Mouse (Mus musculus): ENCODE measurements around the gene Cfap69. TPM values are rescaled to one million over a fixed set of nuclear protein-coding genes. Genes with fewer than 3 reads are reported as not detected.

The Cfap69 gene
- total and polyA plus RNA-seq, 2 experiments from 2014 or later: 0.95 to 1.0 TPM

DNA sequence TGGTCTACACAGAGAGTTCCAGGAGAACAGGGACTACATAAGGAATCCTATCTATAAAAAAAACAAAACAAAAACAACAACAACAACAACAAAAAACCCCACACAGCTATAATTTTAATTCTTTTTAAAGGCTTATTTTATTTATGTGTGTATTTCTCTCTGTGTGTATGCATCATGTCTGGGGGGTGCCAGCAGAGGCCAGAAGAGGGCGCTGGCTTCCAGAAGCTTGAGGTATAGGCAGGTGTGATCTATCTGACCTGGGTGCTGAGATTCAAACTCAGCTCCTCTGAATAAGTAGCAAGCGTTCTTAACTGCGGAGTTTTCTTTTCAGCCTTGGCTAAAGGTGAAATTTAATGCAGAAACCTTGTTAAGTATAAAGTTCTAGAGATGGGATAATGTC lies 76.4 kb downstream of the Cfap69 start:
- WGBS: 78% methylated on average over 3 of the region's 3 CpGs
- TF ChIP-seq CTCF (IDR thresholded peaks at IDR 0.05; ENCODE audit: low read depth): no peak
- no peak for TF ChIP-seq EP300 (IDR thresholded peaks at IDR 0.05; ENCODE audit: low read depth)
- no peak overlapping the region for H3K27ac ChIP-seq (ENCODE audit: low read depth)

DNA sequence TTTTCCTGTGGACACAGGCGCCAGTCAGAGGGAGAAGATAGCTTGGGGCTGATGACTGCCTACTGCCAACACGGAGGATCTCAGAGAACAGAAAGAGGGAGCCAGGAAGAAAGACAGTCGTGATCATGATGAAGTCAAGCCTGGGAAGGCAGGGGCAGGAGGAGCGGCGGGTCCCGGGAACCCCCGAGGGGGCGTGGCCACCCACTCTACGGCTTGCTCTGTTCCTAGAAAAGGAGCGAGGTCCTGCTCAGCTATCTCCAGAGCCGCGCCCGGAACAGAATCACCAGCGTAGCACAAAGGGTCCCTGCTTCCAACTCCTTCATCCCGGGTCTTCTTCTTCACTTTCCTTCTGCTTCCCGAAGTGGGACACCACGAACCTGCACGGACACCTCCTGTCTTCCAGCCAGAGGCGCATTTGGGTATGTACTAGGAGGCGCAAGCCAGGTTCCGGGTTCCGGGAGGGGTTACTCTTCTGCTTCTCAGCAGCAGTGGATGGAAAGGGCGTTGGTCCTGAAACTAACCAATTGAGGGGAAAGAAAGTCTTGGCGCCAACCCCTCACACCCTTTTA lies 90.2 kb downstream of the Cfap69 start, which contains the start of gene Gm8773:
Gm8773 (plus strand) TSS at position 51 of the 569 bp plus-strand sequence.
- no peaks in the 10 kb centered on the region for H3K36me3 ChIP-seq (replicated peaks; ENCODE audit: control insufficient read depth, insufficient read depth, low read length)
- no peaks in the 10 kb centered on the region for H3K9me3 ChIP-seq (replicated peaks; ENCODE audit: control insufficient read depth, low read length)
- peaks cover 11% of the 10 kb centered on the region; the same call in 1 of the 2 replicates for H3K27me3 ChIP-seq (ENCODE audit: control insufficient read depth, insufficient read depth, low read length)
- 0 out of 2 replicates have a peak within 1 kb of the TSS, but pooled peaks have one; percentile 23 for H3K9ac ChIP-seq (replicated peaks; ENCODE audit: low read depth, low read length)
- under 1% methylated on average over 24 of the region's 24 CpGs for WGBS
- no peak within 1 kb of the TSS for H3K27ac ChIP-seq (ENCODE audit: low read depth)
- peak within 1 kb of the TSS; percentile 61 for H3K4me2 ChIP-seq (ENCODE audit: low read depth, low read length)
- TF ChIP-seq CTCF (IDR thresholded peaks at IDR 0.05; ENCODE audit: low read depth): no peak
- no peak for TF ChIP-seq EP300 (IDR thresholded peaks at IDR 0.05; ENCODE audit: low read depth)
- H3K4me1 ChIP-seq (ENCODE audit: control insufficient read depth, insufficient read depth): no peaks in the 10 kb centered on the region
- H3K4me3 ChIP-seq (ENCODE audit: low read depth, low read length): peak within 1 kb of the TSS; percentile 39
- ATAC-seq (ENCODE audit: insufficient read depth, low read depth): no peak
- DNase-seq (ENCODE audit: low spot score): peak; percentile 27

More for the DNA sequence above, 76.4 kb downstream of the Cfap69 start:
- H3K4me3 ChIP-seq (ENCODE audit: low read depth, low read length): no peak overlapping the region
- no peaks in the 10 kb centered on the region for H3K9me3 ChIP-seq (replicated peaks; ENCODE audit: control insufficient read depth, low read length)
- no peak overlapping the region for H3K9ac ChIP-seq (replicated peaks; ENCODE audit: low read depth, low read length)
- no peak overlapping the region for H3K4me2 ChIP-seq (ENCODE audit: low read depth, low read length)
- no peaks in the 10 kb centered on the region for H3K4me1 ChIP-seq (ENCODE audit: control insufficient read depth, insufficient read depth)
- no peak for ATAC-seq (ENCODE audit: insufficient read depth, low read depth)
- DNase-seq (ENCODE audit: low spot score): no peak
- H3K36me3 ChIP-seq (replicated peaks; ENCODE audit: control insufficient read depth, insufficient read depth, low read length): no peaks in the 10 kb centered on the region
- H3K27me3 ChIP-seq (ENCODE audit: control insufficient read depth, insufficient read depth, low read length): no peaks in the 10 kb centered on the region

DNA sequence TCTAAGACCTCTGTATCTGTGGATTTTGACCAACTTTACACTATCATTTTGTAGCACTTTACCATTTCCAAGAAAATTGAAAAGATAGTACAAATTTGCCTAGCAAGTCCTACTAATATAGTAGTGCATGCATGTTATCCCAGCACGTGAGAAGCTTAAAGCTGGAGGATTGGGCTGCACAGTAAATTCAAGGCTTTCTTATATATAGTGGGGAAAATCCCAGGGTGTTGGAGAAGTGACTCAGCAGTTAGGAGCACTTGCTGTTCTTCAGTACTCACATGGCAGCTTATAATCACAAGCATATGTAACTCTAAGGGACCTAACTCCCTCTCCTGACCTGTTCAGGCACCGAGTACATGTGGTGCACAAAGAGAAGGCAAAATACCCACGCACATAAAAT lies 101.6 kb downstream of the Cfap69 start:
- Histone ChIP-seq H3K9ac (replicated peaks; ENCODE audit: low read depth, low read length) (no peak overlapping the region), H3K9me3 (replicated peaks; ENCODE audit: control insufficient read depth, low read length) (no peaks in the 10 kb centered on the region), H3K4me1 (ENCODE audit: control insufficient read depth, insufficient read depth) (0 out of 2 replicates have a peak, but pooled peaks cover 19% of the 10 kb centered on the region), H3K27ac (ENCODE audit: low read depth) (no peak overlapping the region), H3K36me3 (replicated peaks; ENCODE audit: control insufficient read depth, insufficient read depth, low read length) (no peaks in the 10 kb centered on the region), H3K27me3 (ENCODE audit: control insufficient read depth, insufficient read depth, low read length) (no peaks in the 10 kb centered on the region), H3K4me3 (ENCODE audit: low read depth, low read length) (no peak overlapping the region), H3K4me2 (ENCODE audit: low read depth, low read length) (no peak overlapping the region)
- no peak for TF ChIP-seq EP300 (IDR thresholded peaks at IDR 0.05; ENCODE audit: low read depth)
- TF ChIP-seq CTCF (IDR thresholded peaks at IDR 0.05; ENCODE audit: low read depth): no peak
- no peak for ATAC-seq (ENCODE audit: insufficient read depth, low read depth)
- DNase-seq (ENCODE audit: low spot score): no peak
- WGBS: 56% methylated on average over 3 of the region's 3 CpGs

DNA sequence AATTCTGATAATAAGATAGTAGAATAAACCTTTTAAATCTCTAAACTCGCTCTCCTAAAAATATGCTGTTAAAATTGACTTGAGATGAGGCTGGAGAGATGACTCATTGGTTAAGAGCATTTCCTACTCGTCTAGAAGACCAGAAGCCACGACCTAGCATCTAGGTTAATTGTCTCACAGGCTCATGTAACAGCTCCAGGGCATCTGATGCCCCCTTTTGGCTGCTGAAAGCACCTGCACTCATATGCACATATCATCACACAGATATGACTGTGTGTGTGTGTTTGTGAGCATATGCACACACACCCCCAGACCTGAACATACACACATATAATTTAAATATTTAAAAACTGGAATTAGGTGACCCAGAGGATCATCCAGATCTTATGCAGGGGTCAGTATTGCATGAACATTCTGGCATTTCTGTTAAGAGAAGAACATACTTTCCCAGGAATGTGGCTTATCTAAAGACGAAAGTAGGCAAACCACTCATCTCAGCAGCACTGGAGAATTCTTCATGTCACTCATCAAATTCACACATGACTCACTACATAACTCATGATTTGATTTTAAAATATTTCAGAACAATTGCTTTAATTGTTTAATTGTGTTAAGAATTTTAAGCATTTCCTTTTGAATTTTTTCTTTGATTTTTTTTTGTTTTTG lies 102.9 kb downstream of the Cfap69 start:
- Histone ChIP-seq H3K9me3 (replicated peaks; ENCODE audit: control insufficient read depth, low read length) (no peaks in the 10 kb centered on the region), H3K4me3 (ENCODE audit: low read depth, low read length) (no peak overlapping the region), H3K27ac (ENCODE audit: low read depth) (no peak overlapping the region), H3K27me3 (ENCODE audit: control insufficient read depth, insufficient read depth, low read length) (no peaks in the 10 kb centered on the region), H3K4me1 (ENCODE audit: control insufficient read depth, insufficient read depth) (0 out of 2 replicates have a peak, but pooled peaks cover 19% of the 10 kb centered on the region), H3K4me2 (ENCODE audit: low read depth, low read length) (no peak overlapping the region), H3K9ac (replicated peaks; ENCODE audit: low read depth, low read length) (no peak overlapping the region), H3K36me3 (replicated peaks; ENCODE audit: control insufficient read depth, insufficient read depth, low read length) (no peaks in the 10 kb centered on the region)
- ATAC-seq (ENCODE audit: insufficient read depth, low read depth) (no peak), DNase-seq (ENCODE audit: low spot score) (no peak)
- no peak for TF ChIP-seq EP300 (IDR thresholded peaks at IDR 0.05; ENCODE audit: low read depth)
- TF ChIP-seq CTCF (IDR thresholded peaks at IDR 0.05; ENCODE audit: low read depth): no peak
- WGBS: 55% methylated on average over 4 of the region's 4 CpGs

DNA sequence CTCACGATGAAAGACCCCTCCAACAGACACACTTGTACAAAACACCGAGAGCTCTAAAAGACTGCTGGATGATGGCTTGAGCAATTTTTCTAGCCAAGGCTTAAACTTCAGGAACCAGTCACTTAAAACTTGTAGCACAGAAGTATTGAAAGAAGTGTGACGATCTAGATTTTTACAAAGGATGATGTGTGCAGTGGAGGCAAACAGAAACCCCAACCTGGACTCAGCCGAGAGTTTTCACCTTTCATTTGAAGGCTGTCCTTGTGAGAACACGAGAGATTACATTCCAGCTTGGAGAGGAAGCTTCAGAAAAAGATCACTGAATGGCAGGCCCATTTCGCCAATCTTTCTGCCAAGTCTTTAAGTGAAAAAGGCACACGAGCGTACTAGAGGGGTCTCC lies 104.2 kb downstream of the Cfap69 start:
- no peak for TF ChIP-seq EP300 (IDR thresholded peaks at IDR 0.05; ENCODE audit: low read depth)
- TF ChIP-seq CTCF (IDR thresholded peaks at IDR 0.05; ENCODE audit: low read depth): no peak
- Histone ChIP-seq H3K4me3 (ENCODE audit: low read depth, low read length) (peak overlapping the region; percentile 93), H3K9ac (replicated peaks; ENCODE audit: low read depth, low read length) (peak overlapping the region; percentile 81), H3K27me3 (ENCODE audit: control insufficient read depth, insufficient read depth, low read length) (no peaks in the 10 kb centered on the region), H3K4me2 (ENCODE audit: low read depth, low read length) (peak overlapping the region; percentile 85), H3K27ac (ENCODE audit: low read depth) (peak overlapping the region; percentile 76), H3K4me1 (ENCODE audit: control insufficient read depth, insufficient read depth) (0 out of 2 replicates have a peak, but pooled peaks cover 19% of the 10 kb centered on the region), H3K36me3 (replicated peaks; ENCODE audit: control insufficient read depth, insufficient read depth, low read length) (peaks cover under 1% of the 10 kb centered on the region), H3K9me3 (replicated peaks; ENCODE audit: control insufficient read depth, low read length) (no peaks in the 10 kb centered on the region)
- DNase-seq (ENCODE audit: low spot score): no peak
- 31% methylated on average over 8 of the region's 8 CpGs for WGBS
- ATAC-seq (ENCODE audit: insufficient read depth, low read depth): no peak
